17 mouse cellular contexts compared by ENCODE assay signal in genomic region chr1:117122965-117123364, GRCm38 (mm10).
DNase-seq lines count a peak whose midpoint lies in the region; TF ChIP-seq lines count a peak whose summit lies in the region.
"Had no signal": no experiment of that assay in that cellular context is flagged by ENCODE, and none has a peak within 500 bp of the region (broad histone marks: within the 10 kb centered on the region; RNA-seq: fewer than 3 reads in every experiment).

No protein-coding gene starts in this region.

- TF ChIP-seq POLR2A in thymus, adult 2 months (IDR thresholded peaks at IDR 0.05; ENCODE audit: control insufficient read depth, extremely low read depth, insufficient read depth, low read length, poor library complexity) = no peak

- H3K27me3 ChIP-seq in thymus, adult 2 months (ENCODE audit: control insufficient read depth, insufficient read depth, low read length) = no peaks in the 10 kb centered on the region
- H3K27me3 ChIP-seq: hindbrain, embryonic 13.5 days; liver, embryonic 12.5 days; midbrain, embryonic 12.5 days; stomach, embryonic 15.5 days had no signal

- 53% methylated on average over 2 of the region's 2 CpGs for WGBS in thymus, adult 2 months

- H3K4me1 ChIP-seq in thymus, adult 2 months (replicated peaks; ENCODE audit: control insufficient read depth, insufficient read depth, low read length) = no peaks in the 10 kb centered on the region
- H3K4me1 ChIP-seq: hindbrain, embryonic 13.5 days; liver, embryonic 12.5 days; midbrain, embryonic 12.5 days; stomach, embryonic 15.5 days had no signal

- no peak overlapping the region for H3K4me3 ChIP-seq in thymus, adult 2 months (ENCODE audit: control insufficient read depth, insufficient read depth, low read length)
- H3K4me3 ChIP-seq: hindbrain, embryonic 13.5 days; liver, embryonic 12.5 days; midbrain, embryonic 12.5 days; stomach, embryonic 15.5 days had no signal

- no peak overlapping the region for H3K27ac ChIP-seq in thymus, adult 2 months (ENCODE audit: control insufficient read depth, insufficient read depth, low read length)
- H3K27ac ChIP-seq: hindbrain, embryonic 13.5 days; liver, embryonic 12.5 days; midbrain, embryonic 12.5 days; stomach, embryonic 15.5 days had no signal

- H3K36me3 ChIP-seq in thymus, adult 2 months (ENCODE audit: control insufficient read depth, insufficient read depth, low read length) = no peaks in the 10 kb centered on the region
- H3K36me3 ChIP-seq: G1E; hindbrain, embryonic 13.5 days; liver, embryonic 12.5 days; midbrain, embryonic 12.5 days; stomach, embryonic 15.5 days had no signal

- no peak for TF ChIP-seq CTCF in thymus, adult 2 months (IDR thresholded peaks at IDR 0.05; ENCODE audit: borderline replicate concordance, control insufficient read depth, extremely low read depth, insufficient read depth, low read length, poor library complexity)

- DNase-seq in adrenal gland, adult 2 months = peak; percentile 7
- DNase-seq in adrenal gland, adult 18-20 months (ENCODE audit: low spot score in 2 of 2) = no peak
- DNase-seq in layer of hippocampus, adult 11-12 months (ENCODE audit: low spot score) = peak; percentile 10
- DNase-seq in layer of hippocampus, postnatal 25 days (ENCODE audit: extremely low spot score in 1 of 2, low spot score in 1 of 2) = no peak
- DNase-seq in right cerebral cortex, adult 18-20 months = peak; percentile 7
- no peak for DNase-seq in right cerebral cortex, postnatal 14 days
- no peak for DNase-seq in thymus, adult 2 months
- no peak for DNase-seq in lung, postnatal 10 days
- DNase-seq: cerebellum, adult 11-12 months; cerebellum, postnatal 36 days; gastrocnemius, postnatal 14 days; lung, embryonic 14.5 days had no signal

Comparison
In these comparisons a context has a peak if more than half of its experiments do, and no peak if none do; other contexts are left out.
1. DNase-seq: peak in adrenal gland, adult 2 months (single experiment), layer of hippocampus, adult 11-12 months (single experiment) and right cerebral cortex, adult 18-20 months (single experiment); none in adrenal gland, adult 18-20 months (0 of 2), layer of hippocampus, postnatal 25 days (0 of 2), right cerebral cortex, postnatal 14 days (single experiment), thymus, adult 2 months (single experiment) and lung, postnatal 10 days (single experiment).